ENCODE assay signal across 18 mouse cellular contexts in the genomic region with DNA sequence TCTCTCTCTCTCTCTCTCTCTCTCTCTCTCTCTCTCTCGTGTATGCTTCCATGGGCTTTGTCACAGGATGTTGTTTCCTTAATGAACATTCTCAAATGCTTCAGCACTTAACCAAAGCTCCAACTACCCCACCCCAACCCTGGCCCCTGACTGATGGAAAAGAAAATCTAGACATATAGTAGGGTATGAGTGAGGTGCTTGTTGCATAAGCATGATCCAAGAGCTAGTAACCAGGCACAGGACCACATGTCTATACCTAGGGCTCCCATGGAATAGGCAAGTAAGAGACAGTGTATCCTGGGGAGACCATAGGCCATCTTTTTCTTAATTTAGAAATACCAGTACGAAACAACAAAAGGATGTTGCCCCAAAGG.
"Had no signal": no experiment of that assay in that cellular context is flagged by ENCODE, and none has a peak within 500 bp of the region (broad histone marks: within the 10 kb centered on the region; RNA-seq: fewer than 3 reads in every experiment).

No protein-coding gene starts in this region.

- ATAC-seq: intestine, postnatal 0 days; liver, postnatal 0 days; lung, postnatal 0 days had no signal

- H3K27me3 ChIP-seq: limb, embryonic 12.5 days; limb, embryonic 15.5 days; megakaryocyte, embryonic 14.5 days had no signal

- H3K4me2 ChIP-seq: limb, embryonic 12.5 days; limb, embryonic 15.5 days; liver, embryonic 11.5 days; lung, embryonic 14.5 days; midbrain, embryonic 11.5 days had no signal

- H3K9ac ChIP-seq: limb, embryonic 12.5 days; limb, embryonic 15.5 days; liver, embryonic 14.5 days; liver, postnatal 0 days; lung, embryonic 14.5 days had no signal

- H3K4me3 ChIP-seq: limb, embryonic 12.5 days; limb, embryonic 15.5 days; megakaryocyte, embryonic 14.5 days; myocyte had no signal

- H3K9me3 ChIP-seq: limb, embryonic 12.5 days; limb, embryonic 15.5 days; megakaryocyte, embryonic 14.5 days had no signal

- H3K4me1 ChIP-seq: limb, embryonic 15.5 days; megakaryocyte, embryonic 14.5 days had no signal

- H3K36me3 ChIP-seq: limb, embryonic 12.5 days; limb, embryonic 15.5 days had no signal

- H3K27ac ChIP-seq: kidney, postnatal 0 days; limb, embryonic 12.5 days; limb, embryonic 15.5 days; liver, embryonic 14.5 days had no signal

- DNase-seq: kidney, adult 2 months; kidney, postnatal 25 days; left cerebral cortex, postnatal 4 days; liver, postnatal 0 days; lung, embryonic 14.5 days; lung, postnatal 36 days; thymus, adult 18-20 months; thymus, postnatal 36 days had no signal
